Mouse (Mus musculus) urinary bladder, postnatal 0 days (tissue): ENCODE measurements around the gene B3galt2. TPM values are rescaled to one million over a fixed set of nuclear protein-coding genes. Genes with fewer than 3 reads are reported as not detected.

ENCODE experiments used
- polyA plus RNA-seq: library from polyadenylated mRNA; unstranded; fragments of >200 nt; fragmentation: Nextera tagmentation; extraction: Ambion mirVana; gene quantifications from 2 replicates; pipeline ENCODE4 v1.2.1, GENCODE M21; 2015

B3galt2 gene
- 0.06 and 0.10 TPM in 2 replicates for polyA plus RNA-seq

GRCm38 (mm10) chr1:143640650-143641407 lies at the start of gene B3galt2:
Gene B3galt2, plus strand, starts transcription at chr1:143640664.

GRCm38 (mm10) chr1:143702741-143703262 lies 62.3 kb downstream of the B3galt2 start, which contains the start of gene Cdc73:
Gene Cdc73, minus strand, starts transcription at chr1:143702893.

Other genes with a start within 250 kb of the B3galt2 start
- 13.6 and 17.4 TPM in 2 replicates for gene Cdc73, start 62.2 kb downstream of the B3galt2 start, polyA plus RNA-seq
- 111 and 132 TPM in 2 replicates for gene Glrx2, start 75.7 kb downstream of the B3galt2 start, polyA plus RNA-seq
- 6.7 and 7.8 TPM in 2 replicates for gene Trove2, start 136.4 kb downstream of the B3galt2 start, polyA plus RNA-seq
- 46.1 and 46.8 TPM in 2 replicates for gene Uchl5, start 136.6 kb downstream of the B3galt2 start, polyA plus RNA-seq